Mouse (Mus musculus): ENCODE data around the gene Trim17. TPM values are rescaled to one million over a fixed set of nuclear protein-coding genes. Genes with fewer than 3 reads are reported as not detected.

The Trim17 gene
- polyA plus RNA-seq, 1 experiment from 2014 or later: 0.08 TPM

DNA sequence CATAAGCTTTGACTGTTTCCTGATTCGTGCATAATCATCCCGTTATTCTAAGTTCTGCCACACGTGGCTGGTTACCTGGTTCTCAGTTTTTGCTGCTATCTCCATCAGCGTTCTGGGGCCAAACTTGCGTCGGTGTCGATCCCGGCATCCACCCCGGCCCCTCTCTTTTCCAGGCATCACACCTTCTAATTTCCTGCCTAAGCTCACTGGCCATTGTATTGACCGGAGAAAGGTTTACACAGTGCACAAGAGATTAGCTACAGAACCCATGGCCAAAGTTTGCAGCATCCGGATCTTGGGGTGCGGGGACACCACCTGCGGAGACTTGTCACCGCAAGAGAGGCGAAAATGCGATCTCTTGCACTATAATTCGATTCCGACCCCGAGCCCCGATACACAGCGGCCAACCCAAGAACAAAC lies 23.1 kb downstream of the Trim17 start:
- H3K4me3 ChIP-seq (ENCODE audit: low read depth, low read length): peak overlapping the region; percentile 98
- H3K9me3 ChIP-seq (ENCODE audit: control insufficient read depth): no peaks in the 10 kb centered on the region
- peaks cover 11% of the 10 kb centered on the region for H3K4me1 ChIP-seq (replicated peaks; ENCODE audit: control insufficient read depth, insufficient read depth, low read length)
- peak overlapping the region; percentile 70 for H3K27ac ChIP-seq (ENCODE audit: low read depth, low read length)
- WGBS: under 1% methylated on average over 21 of the region's 21 CpGs
- ATAC-seq: no peak
- TF ChIP-seq CTCF (IDR thresholded peaks at IDR 0.05; ENCODE audit: low read depth): no peak
- H3K27me3 ChIP-seq (replicated peaks; ENCODE audit: control insufficient read depth, insufficient read depth, low read length): no peaks in the 10 kb centered on the region
- peaks cover 17% of the 10 kb centered on the region for H3K36me3 ChIP-seq (ENCODE audit: control insufficient read depth, insufficient read depth)
- peak overlapping the region; percentile 85 for H3K9ac ChIP-seq (ENCODE audit: low read depth, low read length)
- H3K4me2 ChIP-seq (replicated peaks; ENCODE audit: low read depth): peak overlapping the region; percentile 92

DNA sequence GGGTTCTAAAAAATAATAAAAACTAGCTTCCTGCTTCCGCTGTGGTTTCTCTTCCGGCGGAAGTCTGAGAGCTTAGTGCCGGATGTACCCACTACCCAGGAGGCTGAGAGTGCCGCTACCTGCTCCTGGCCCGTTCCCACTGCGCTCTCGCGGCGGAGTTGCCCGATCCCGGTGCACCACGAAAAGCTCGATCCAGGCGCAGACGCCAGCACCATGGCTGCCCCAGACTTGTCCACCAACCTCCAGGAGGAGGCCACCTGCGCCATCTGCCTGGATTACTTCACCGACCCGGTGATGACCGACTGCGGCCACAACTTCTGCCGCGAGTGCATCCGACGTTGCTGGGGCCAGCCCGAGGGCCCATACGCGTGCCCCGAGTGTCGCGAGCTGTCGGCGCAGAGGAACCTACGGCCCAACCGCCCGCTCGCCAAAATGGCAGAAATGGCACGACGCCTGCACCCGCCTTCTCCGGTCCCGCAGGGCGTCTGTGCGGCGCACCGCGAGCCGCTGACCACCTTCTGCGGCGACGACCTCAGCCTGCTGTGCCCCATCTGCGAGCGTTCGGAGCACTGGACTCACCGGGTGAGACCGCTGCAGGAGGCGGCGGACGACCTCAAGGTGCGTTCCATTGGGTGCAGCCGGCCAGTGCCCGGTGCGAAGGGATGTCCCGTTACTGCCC lies 23.7 kb downstream of the Trim17 start, which contains the start of gene Trim11:
Gene Trim11, plus strand, starts transcription at position 67 of the 679 bp plus-strand sequence.
- peak; percentile 48 for ATAC-seq

DNA sequence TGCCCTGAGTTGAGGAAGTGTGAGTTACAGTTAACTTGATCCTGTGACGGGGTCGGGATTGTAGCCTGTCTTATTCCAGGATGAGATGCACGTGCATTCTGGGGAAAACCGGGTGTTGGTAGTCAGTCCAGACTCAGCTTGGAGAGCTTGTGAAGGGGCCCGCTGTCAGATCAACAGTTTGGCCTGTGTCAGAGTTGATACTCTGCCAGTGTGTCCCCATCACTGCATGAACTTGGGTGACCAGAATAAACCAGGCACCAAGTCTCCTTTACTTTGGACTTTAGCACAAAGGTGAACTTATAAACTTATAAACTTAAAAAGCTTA lies 24.2 kb downstream of the Trim17 start:
- H3K27me3 ChIP-seq (replicated peaks; ENCODE audit: control insufficient read depth, insufficient read depth, low read length): no peaks in the 10 kb centered on the region
- H3K9me3 ChIP-seq (ENCODE audit: control insufficient read depth): no peaks in the 10 kb centered on the region
- peak overlapping the region; percentile 92 for H3K4me2 ChIP-seq (replicated peaks; ENCODE audit: low read depth)
- H3K27ac ChIP-seq (ENCODE audit: low read depth, low read length): peak overlapping the region; percentile 70
- ATAC-seq: 0 out of 2 replicates have a peak, but pooled peaks have one; percentile 19
- peaks cover 11% of the 10 kb centered on the region for H3K4me1 ChIP-seq (replicated peaks; ENCODE audit: control insufficient read depth, insufficient read depth, low read length)
- H3K9ac ChIP-seq (ENCODE audit: low read depth, low read length): peak overlapping the region; percentile 85
- H3K36me3 ChIP-seq (ENCODE audit: control insufficient read depth, insufficient read depth): peaks cover 23% of the 10 kb centered on the region
- 2% methylated on average over 5 of the region's 5 CpGs for WGBS
- TF ChIP-seq CTCF (IDR thresholded peaks at IDR 0.05; ENCODE audit: low read depth): no peak
- peak overlapping the region; percentile 98 for H3K4me3 ChIP-seq (ENCODE audit: low read depth, low read length)

More for the DNA sequence above, 23.7 kb downstream of the Trim17 start, which contains the start of gene Trim11:
- Histone ChIP-seq H3K4me2 (replicated peaks; ENCODE audit: low read depth) (peak within 1 kb of the TSS; percentile 92), H3K4me3 (ENCODE audit: low read depth, low read length) (peak within 1 kb of the TSS; percentile 98), H3K9ac (ENCODE audit: low read depth, low read length) (peak within 1 kb of the TSS; percentile 85), H3K27me3 (replicated peaks; ENCODE audit: control insufficient read depth, insufficient read depth, low read length) (no peaks in the 10 kb centered on the region), H3K4me1 (replicated peaks; ENCODE audit: control insufficient read depth, insufficient read depth, low read length) (peaks cover 11% of the 10 kb centered on the region), H3K36me3 (ENCODE audit: control insufficient read depth, insufficient read depth) (peaks cover 21% of the 10 kb centered on the region), H3K9me3 (ENCODE audit: control insufficient read depth) (no peaks in the 10 kb centered on the region), H3K27ac (ENCODE audit: low read depth, low read length) (peak within 1 kb of the TSS; percentile 70)
- WGBS: under 1% methylated on average over 64 of the region's 64 CpGs
- 0 out of 2 replicates have a peak, but pooled peaks have one; percentile 11 for TF ChIP-seq CTCF (IDR thresholded peaks at IDR 0.05; ENCODE audit: low read depth)

DNA sequence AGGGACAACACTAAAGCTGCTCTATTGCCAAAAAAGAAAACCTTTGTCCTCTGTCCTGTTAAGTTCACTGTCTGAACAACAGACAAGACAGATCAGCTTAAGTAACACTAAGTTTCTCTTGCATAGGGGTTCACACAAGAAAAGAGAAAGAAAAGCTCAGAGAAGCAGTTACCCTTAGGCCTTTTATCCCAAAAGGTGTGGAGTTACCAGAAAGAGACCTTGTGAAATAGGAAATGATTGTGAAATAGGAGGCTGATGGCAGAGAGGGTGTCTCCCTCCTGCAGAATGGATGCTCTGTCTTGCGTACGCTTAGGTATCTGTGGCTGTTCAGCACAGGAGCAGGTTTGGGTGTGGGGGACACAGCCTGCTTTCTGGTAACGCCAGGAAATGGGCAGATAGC lies 24.7 kb downstream of the Trim17 start:
- no peak for ATAC-seq
- 0 out of 2 replicates have a peak overlapping the region, but pooled peaks have one; percentile 2 for H3K27ac ChIP-seq (ENCODE audit: low read depth, low read length)

DNA sequence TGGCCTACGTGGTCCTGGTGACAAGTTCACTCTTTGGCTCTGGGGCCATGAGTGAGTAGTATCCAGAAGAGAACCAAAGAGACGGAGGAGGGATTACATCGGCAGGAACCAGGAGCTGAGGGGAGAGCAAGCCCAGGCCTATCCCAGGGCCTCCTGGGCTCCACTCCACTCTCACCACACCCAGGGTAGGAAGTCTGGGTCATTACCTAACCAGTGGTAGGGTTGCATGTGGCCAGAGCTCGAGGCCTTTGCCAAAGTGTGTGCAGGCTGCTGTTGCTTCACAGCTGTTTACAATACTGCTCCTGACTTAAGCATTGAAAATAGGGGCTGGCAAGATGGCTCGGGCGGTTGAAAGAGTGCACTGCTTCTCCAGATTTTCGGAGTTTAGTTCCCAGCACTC lies 25.2 kb downstream of the Trim17 start:
- WGBS: 61% methylated on average over 7 of the region's 7 CpGs
- no peak overlapping the region for H3K9ac ChIP-seq (ENCODE audit: low read depth, low read length)
- H3K9me3 ChIP-seq (ENCODE audit: control insufficient read depth): no peaks in the 10 kb centered on the region
- peaks cover 31% of the 10 kb centered on the region for H3K36me3 ChIP-seq (ENCODE audit: control insufficient read depth, insufficient read depth)
- H3K4me1 ChIP-seq (replicated peaks; ENCODE audit: control insufficient read depth, insufficient read depth, low read length): peaks cover 11% of the 10 kb centered on the region
- TF ChIP-seq CTCF (IDR thresholded peaks at IDR 0.05; ENCODE audit: low read depth): no peak
- H3K27me3 ChIP-seq (replicated peaks; ENCODE audit: control insufficient read depth, insufficient read depth, low read length): no peaks in the 10 kb centered on the region
- H3K4me3 ChIP-seq (ENCODE audit: low read depth, low read length): peak overlapping the region; percentile 98
- no peak for ATAC-seq
- peak overlapping the region; percentile 92 for H3K4me2 ChIP-seq (replicated peaks; ENCODE audit: low read depth)
- H3K27ac ChIP-seq (ENCODE audit: low read depth, low read length): peak overlapping the region; percentile 2; the same call in 1 of the 2 replicates

More for the DNA sequence above, 24.7 kb downstream of the Trim17 start:
- H3K4me1 ChIP-seq (replicated peaks; ENCODE audit: control insufficient read depth, insufficient read depth, low read length): peaks cover 11% of the 10 kb centered on the region
- WGBS: 40% methylated on average over 3 of the region's 3 CpGs
- H3K4me2 ChIP-seq (replicated peaks; ENCODE audit: low read depth): peak overlapping the region; percentile 92
- no peaks in the 10 kb centered on the region for H3K9me3 ChIP-seq (ENCODE audit: control insufficient read depth)
- H3K9ac ChIP-seq (ENCODE audit: low read depth, low read length): peak overlapping the region; percentile 85
- peak overlapping the region; percentile 98 for H3K4me3 ChIP-seq (ENCODE audit: low read depth, low read length)
- H3K27me3 ChIP-seq (replicated peaks; ENCODE audit: control insufficient read depth, insufficient read depth, low read length): no peaks in the 10 kb centered on the region
- TF ChIP-seq CTCF (IDR thresholded peaks at IDR 0.05; ENCODE audit: low read depth): no peak
- H3K36me3 ChIP-seq (ENCODE audit: control insufficient read depth, insufficient read depth): peaks cover 28% of the 10 kb centered on the region

DNA sequence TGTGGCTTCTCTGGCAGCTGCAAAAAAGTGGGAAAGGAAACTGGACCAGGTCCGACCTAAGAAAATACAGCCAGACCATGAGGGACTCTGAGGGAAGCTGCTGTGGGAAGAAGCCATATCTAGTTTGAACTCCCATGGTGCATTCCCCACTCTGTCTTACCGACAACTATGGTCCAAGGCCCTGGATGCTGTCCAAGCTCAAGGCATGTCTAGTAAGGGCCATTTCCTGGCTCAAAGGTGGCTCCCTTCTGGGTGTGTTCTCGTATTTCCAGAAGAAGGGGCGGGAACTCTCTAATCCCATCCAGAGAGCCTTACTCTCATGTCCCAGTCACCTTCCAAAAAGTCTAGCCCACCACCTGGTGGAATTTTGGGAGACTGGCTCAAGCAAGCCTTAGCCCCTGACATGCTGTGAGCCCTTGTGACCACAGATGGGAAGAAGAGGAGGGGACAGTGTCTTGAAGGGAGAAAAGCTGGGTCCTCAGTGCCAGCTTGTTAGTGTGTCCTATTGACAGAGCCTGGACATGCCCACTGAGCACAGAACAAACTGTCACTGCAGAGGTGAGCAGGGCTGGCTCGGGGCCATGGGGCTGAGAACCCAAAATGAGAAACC lies 26.0 kb downstream of the Trim17 start:
- 44% methylated on average over 5 of the region's 5 CpGs for WGBS
- Histone ChIP-seq H3K9me3 (ENCODE audit: control insufficient read depth) (no peaks in the 10 kb centered on the region), H3K4me1 (replicated peaks; ENCODE audit: control insufficient read depth, insufficient read depth, low read length) (peaks cover 11% of the 10 kb centered on the region), H3K27me3 (replicated peaks; ENCODE audit: control insufficient read depth, insufficient read depth, low read length) (no peaks in the 10 kb centered on the region), H3K4me2 (replicated peaks; ENCODE audit: low read depth) (peak overlapping the region; percentile 92), H3K27ac (ENCODE audit: low read depth, low read length) (no peak overlapping the region), H3K4me3 (ENCODE audit: low read depth, low read length) (no peak overlapping the region), H3K9ac (ENCODE audit: low read depth, low read length) (no peak overlapping the region), H3K36me3 (ENCODE audit: control insufficient read depth, insufficient read depth) (peaks cover 38% of the 10 kb centered on the region)
- no peak for ATAC-seq
- no peak for TF ChIP-seq CTCF (IDR thresholded peaks at IDR 0.05; ENCODE audit: low read depth)
